Mouse (Mus musculus) retina, embryonic 14.5 days (tissue): ENCODE data around the gene Gpr82.

ENCODE experiments used
- DNase-seq: peaks from one replicate; pipeline ENCODE4 v3.0.0-alpha.2; 2015; ENCODE audit warnings: low spot score

Gpr82 gene

DNA sequence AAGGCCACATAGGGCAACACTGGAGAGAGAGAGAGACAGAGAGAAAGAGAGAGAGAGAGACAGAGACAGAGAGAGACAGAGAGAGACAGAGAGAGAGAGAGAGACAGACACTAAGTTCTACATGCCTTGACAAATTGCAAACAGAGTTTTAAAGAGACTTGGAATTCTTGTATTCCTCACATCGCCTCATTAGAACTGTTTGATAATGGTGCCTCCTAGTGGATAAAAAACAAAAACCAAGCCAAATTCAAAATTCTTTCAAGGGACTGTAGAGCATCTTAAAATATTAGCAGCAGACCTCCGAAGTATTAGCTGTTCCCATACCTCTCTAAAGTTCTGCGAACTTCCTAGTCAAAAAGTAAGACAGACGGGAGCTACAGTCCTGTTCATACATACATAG lies 30.7 kb downstream of the Gpr82 start:
- DNase-seq = no peak

GRCm38 (mm10) chrX:13700681-13701080 lies 39.5 kb downstream of the Gpr82 start:
- no peak for DNase-seq

DNA sequence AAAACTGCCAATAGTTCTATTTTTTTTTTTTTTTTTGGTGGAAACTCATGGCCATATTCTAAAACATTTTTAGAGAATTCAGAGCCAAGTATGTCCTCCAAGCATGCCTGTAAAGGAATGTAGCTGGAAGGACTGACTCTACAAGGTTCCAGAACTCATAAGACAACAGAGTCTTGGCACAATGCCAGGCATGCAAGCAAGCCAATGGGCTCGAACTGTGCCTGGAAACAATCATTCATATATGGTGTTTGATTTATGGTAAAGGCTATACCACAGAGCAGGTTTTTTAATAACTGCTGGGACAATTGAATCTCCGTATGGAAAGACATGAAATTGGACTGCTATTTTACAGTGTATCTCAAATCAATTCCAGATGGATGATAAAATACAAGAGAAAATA lies 43.9 kb downstream of the Gpr82 start:
- DNase-seq = no peak

GRCm38 (mm10) chrX:13710174-13710573 lies 49.0 kb downstream of the Gpr82 start:
- DNase-seq = peak; percentile 77
